Comparison of ENCODE assay signal across 19 mouse cellular contexts in the genomic region with DNA sequence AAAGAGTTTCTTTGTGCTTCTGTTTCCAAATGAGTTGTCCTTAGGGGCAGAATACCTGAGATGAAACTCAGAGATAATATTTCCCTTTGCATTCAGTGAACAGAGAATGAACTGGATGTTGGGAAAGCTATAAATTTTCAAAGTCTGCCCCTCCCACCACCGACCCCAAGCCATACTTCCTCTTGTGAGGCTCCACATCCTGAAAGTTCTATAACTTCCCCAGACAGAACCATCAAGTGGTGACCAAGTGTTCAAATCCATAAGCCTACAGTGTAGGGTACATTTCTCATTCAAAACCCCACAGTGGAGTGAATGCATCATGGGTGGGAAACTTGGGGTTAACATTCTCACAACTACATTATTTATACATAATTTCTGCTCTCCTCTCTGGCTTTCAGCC.
"Had no signal": no experiment of that assay in that cellular context is flagged by ENCODE, and none has a peak within 500 bp of the region (broad histone marks: within the 10 kb centered on the region; RNA-seq: fewer than 3 reads in every experiment).

No protein-coding gene starts in this region.

- H3K27ac ChIP-seq: kidney, embryonic 15.5 days; limb, embryonic 12.5 days; limb, embryonic 15.5 days; liver, embryonic 14.5 days; lung, embryonic 15.5 days; midbrain, embryonic 10.5 days; midbrain, embryonic 13.5 days had no signal

- H3K4me2 ChIP-seq: kidney, embryonic 15.5 days; limb, embryonic 12.5 days; limb, embryonic 15.5 days; liver, embryonic 11.5 days; lung, embryonic 15.5 days; midbrain, embryonic 13.5 days had no signal

- H3K9me3 ChIP-seq: kidney, embryonic 15.5 days; limb, embryonic 12.5 days; limb, embryonic 15.5 days; lung, embryonic 15.5 days; megakaryocyte, embryonic 14.5 days; midbrain, embryonic 10.5 days; midbrain, embryonic 13.5 days had no signal

- DNase-seq: kidney, adult 2 months; kidney, postnatal 10 days; kidney, postnatal 36 days; left cerebral cortex, postnatal 4 days; liver, postnatal 0 days; lung, postnatal 14 days; lung, postnatal 4 days; thymus, adult 18-20 months; thymus, postnatal 36 days had no signal

- H3K9ac ChIP-seq: kidney, embryonic 15.5 days; limb, embryonic 12.5 days; limb, embryonic 15.5 days; liver, embryonic 14.5 days; liver, postnatal 0 days; lung, embryonic 15.5 days; midbrain, embryonic 13.5 days had no signal

- H3K4me3 ChIP-seq: kidney, embryonic 15.5 days; limb, embryonic 12.5 days; limb, embryonic 15.5 days; lung, embryonic 15.5 days; megakaryocyte, embryonic 14.5 days; midbrain, embryonic 10.5 days; midbrain, embryonic 13.5 days had no signal

- H3K4me1 ChIP-seq: kidney, embryonic 15.5 days; limb, embryonic 12.5 days; limb, embryonic 15.5 days; lung, embryonic 15.5 days; midbrain, embryonic 10.5 days; midbrain, embryonic 13.5 days had no signal

- ATAC-seq: liver, postnatal 0 days; midbrain, embryonic 13.5 days; midbrain, embryonic 16.5 days had no signal

- H3K27me3 ChIP-seq: kidney, embryonic 15.5 days; limb, embryonic 12.5 days; limb, embryonic 15.5 days; lung, embryonic 15.5 days; megakaryocyte, embryonic 14.5 days; midbrain, embryonic 13.5 days had no signal

- H3K36me3 ChIP-seq: kidney, embryonic 15.5 days; limb, embryonic 12.5 days; limb, embryonic 15.5 days; lung, embryonic 15.5 days; midbrain, embryonic 10.5 days; midbrain, embryonic 13.5 days had no signal
